Comparison of ENCODE assay signal across 10 mouse cellular contexts in genomic region chr10:80270099-80270498, GRCm38 (mm10). TPM values are rescaled to one million over a fixed set of nuclear protein-coding genes. Genes with fewer than 3 reads are reported as not detected.
DNase-seq lines count a peak whose midpoint lies in the region; ATAC-seq and TF ChIP-seq lines count a peak whose summit lies in the region.
"Had no signal": no experiment of that assay in that cellular context is flagged by ENCODE, and none has a peak within 500 bp of the region (broad histone marks: within the 10 kb centered on the region; RNA-seq: fewer than 3 reads in every experiment).

No protein-coding gene starts in this region.

- no peak overlapping the region for H3K4me3 ChIP-seq in kidney, embryonic 15.5 days (replicated peaks)
- H3K4me3 ChIP-seq in kidney, embryonic 16.5 days (ENCODE audit: low read length), result no peak overlapping the region
- H3K4me3 ChIP-seq in embryonic facial prominence, embryonic 14.5 days (ENCODE audit: low read depth, low read length), result no peak overlapping the region
- no peak overlapping the region for H3K4me3 ChIP-seq in limb, embryonic 12.5 days (replicated peaks)
- H3K4me3 ChIP-seq in midbrain, postnatal 0 days (ENCODE audit: low read depth, low read length), result no peak overlapping the region
- no peak overlapping the region for H3K4me3 ChIP-seq in left cerebral cortex, adult 2 months

- 93% methylated on average over 2 of the region's 2 CpGs for WGBS in kidney, embryonic 15.5 days
- 87% methylated on average over 2 of the region's 2 CpGs for WGBS in kidney, embryonic 16.5 days
- 93% methylated on average over 2 of the region's 2 CpGs for WGBS in embryonic facial prominence, embryonic 14.5 days
- 93% methylated on average over 2 of the region's 2 CpGs for WGBS in limb, embryonic 12.5 days
- WGBS in midbrain, postnatal 0 days, result 96% methylated on average over 2 of the region's 2 CpGs

- H3K4me1 ChIP-seq in kidney, embryonic 15.5 days, result peaks cover 66% of the 10 kb centered on the region
- peaks cover 36% of the 10 kb centered on the region for H3K4me1 ChIP-seq in kidney, embryonic 16.5 days (ENCODE audit: insufficient read depth, low read length)
- peaks cover 26% of the 10 kb centered on the region for H3K4me1 ChIP-seq in embryonic facial prominence, embryonic 14.5 days (ENCODE audit: control insufficient read depth, insufficient read depth, low read length)
- H3K4me1 ChIP-seq in limb, embryonic 12.5 days (replicated peaks), result peaks cover 43% of the 10 kb centered on the region
- H3K4me1 ChIP-seq in midbrain, postnatal 0 days (ENCODE audit: insufficient read depth, low read length), result peaks cover 19% of the 10 kb centered on the region

- intact Hi-C loops in left cerebral cortex, adult 2 months (cut with DNase I), result no loop called here

- no peak for TF ChIP-seq CTCF in midbrain, postnatal 0 days (IDR thresholded peaks at IDR 0.05)
- no peak for TF ChIP-seq CTCF in left cerebral cortex, adult 2 months (IDR thresholded peaks at IDR 0.05)

- no peak overlapping the region for H3K9ac ChIP-seq in kidney, embryonic 15.5 days
- H3K9ac ChIP-seq in kidney, embryonic 16.5 days (replicated peaks; ENCODE audit: low read length), result no peak overlapping the region
- H3K9ac ChIP-seq in embryonic facial prominence, embryonic 14.5 days (ENCODE audit: low read depth, low read length), result peak overlapping the region; percentile 34; the same call in 1 of the 2 replicates
- H3K9ac ChIP-seq in limb, embryonic 12.5 days (replicated peaks), result 0 out of 2 replicates have a peak overlapping the region, but pooled peaks have one; percentile 5
- 0 out of 2 replicates have a peak overlapping the region, but pooled peaks have one; percentile 13 for H3K9ac ChIP-seq in midbrain, postnatal 0 days (replicated peaks; ENCODE audit: low read length, poor library complexity, severe bottlenecking)

- no peak overlapping the region for H3K4me2 ChIP-seq in kidney, embryonic 15.5 days
- no peak overlapping the region for H3K4me2 ChIP-seq in kidney, embryonic 16.5 days (replicated peaks; ENCODE audit: low read depth, low read length)
- H3K4me2 ChIP-seq in embryonic facial prominence, embryonic 14.5 days (ENCODE audit: low read depth, low read length), result no peak overlapping the region
- no peak overlapping the region for H3K4me2 ChIP-seq in limb, embryonic 12.5 days
- H3K4me2 ChIP-seq in midbrain, postnatal 0 days (ENCODE audit: low read depth, low read length, poor library complexity, severe bottlenecking), result no peak overlapping the region

- 0 out of 2 replicates have a peak overlapping the region, but pooled peaks have one; percentile 34 for H3K27ac ChIP-seq in kidney, embryonic 15.5 days
- no peak overlapping the region for H3K27ac ChIP-seq in kidney, embryonic 16.5 days (ENCODE audit: low read length)
- H3K27ac ChIP-seq in embryonic facial prominence, embryonic 14.5 days (replicated peaks; ENCODE audit: low read depth, low read length), result no peak overlapping the region
- no peak overlapping the region for H3K27ac ChIP-seq in limb, embryonic 12.5 days
- H3K27ac ChIP-seq in midbrain, postnatal 0 days (ENCODE audit: low read depth, low read length), result no peak overlapping the region
- no peak overlapping the region for H3K27ac ChIP-seq in left cerebral cortex, adult 2 months

- H3K36me3 ChIP-seq in kidney, embryonic 15.5 days, result peaks cover 66% of the 10 kb centered on the region
- peaks cover 19% of the 10 kb centered on the region for H3K36me3 ChIP-seq in kidney, embryonic 16.5 days (ENCODE audit: insufficient read depth, low read length)
- H3K36me3 ChIP-seq in embryonic facial prominence, embryonic 14.5 days (ENCODE audit: control insufficient read depth, insufficient read depth, low read length), result peaks cover 35% of the 10 kb centered on the region
- H3K36me3 ChIP-seq in limb, embryonic 12.5 days, result peaks cover 70% of the 10 kb centered on the region
- H3K36me3 ChIP-seq in midbrain, postnatal 0 days (ENCODE audit: insufficient read depth, low read length), result peaks cover 17% of the 10 kb centered on the region; the same call in 1 of the 2 replicates

- no peak for ATAC-seq in kidney, embryonic 15.5 days (replicated peaks; ENCODE audit: low FRiP score)
- ATAC-seq in kidney, embryonic 16.5 days (ENCODE audit: low FRiP score, low TSS enrichment), result no peak
- ATAC-seq in embryonic facial prominence, embryonic 14.5 days (ENCODE audit: low read depth), result no peak
- ATAC-seq in limb, embryonic 12.5 days (ENCODE audit: insufficient number of reproducible peaks, insufficient read depth, low FRiP score, low TSS enrichment, low read depth), result no peak
- no peak for ATAC-seq in midbrain, postnatal 0 days (ENCODE audit: low FRiP score)
- ATAC-seq: Patski had no signal

- DNase-seq in embryonic facial prominence, embryonic 14.5 days (ENCODE audit: low spot score), result no peak
- DNase-seq in midbrain, postnatal 0 days (ENCODE audit: low spot score), result no peak
- DNase-seq in cerebellum, postnatal 4 days (ENCODE audit: low spot score in 2 of 2), result no peak
- DNase-seq in left cerebral cortex, adult 2 months (ENCODE audit: extremely low spot score in 1 of 2, low spot score in 2 of 2), result no peak
- DNase-seq: embryo, embryonic 11 days; lung, adult 18-20 months had no signal

- H3K27me3 ChIP-seq in kidney, embryonic 15.5 days, result no peaks in the 10 kb centered on the region
- H3K27me3 ChIP-seq in kidney, embryonic 16.5 days (ENCODE audit: insufficient read depth, low read length), result no peaks in the 10 kb centered on the region
- H3K27me3 ChIP-seq in embryonic facial prominence, embryonic 14.5 days (replicated peaks; ENCODE audit: control insufficient read depth, insufficient read depth, low read length), result no peaks in the 10 kb centered on the region
- no peaks in the 10 kb centered on the region for H3K27me3 ChIP-seq in limb, embryonic 12.5 days
- no peaks in the 10 kb centered on the region for H3K27me3 ChIP-seq in midbrain, postnatal 0 days (ENCODE audit: insufficient read depth, low read length)
- H3K27me3 ChIP-seq: Patski had no signal

- H3K9me3 ChIP-seq in kidney, embryonic 15.5 days (replicated peaks), result no peaks in the 10 kb centered on the region
- H3K9me3 ChIP-seq in kidney, embryonic 16.5 days (ENCODE audit: low read length), result no peaks in the 10 kb centered on the region
- no peaks in the 10 kb centered on the region for H3K9me3 ChIP-seq in embryonic facial prominence, embryonic 14.5 days (ENCODE audit: control insufficient read depth, low read length)
- no peaks in the 10 kb centered on the region for H3K9me3 ChIP-seq in limb, embryonic 12.5 days
- no peaks in the 10 kb centered on the region for H3K9me3 ChIP-seq in midbrain, postnatal 0 days (ENCODE audit: low read length)

RNA-seq across cellular contexts. Expression of gene Dazap1, which starts 8.8 kb away (rescaled TPM):
- 56.3 and 58.5 TPM in 2 replicates for polyA plus RNA-seq in kidney, embryonic 15.5 days (2015; fragmentation: Nextera tagmentation; extraction: Ambion mirVana)
- 52.7 and 55.4 TPM in 2 replicates for polyA plus RNA-seq in kidney, embryonic 16.5 days (2015; fragmentation: Nextera tagmentation; extraction: Ambion mirVana)
- 42.3 and 43.5 TPM in 2 replicates for polyA plus RNA-seq in embryonic facial prominence, embryonic 14.5 days (2014; fragmentation: Nextera tagmentation; extraction: Ambion mirVana)
- polyA plus RNA-seq in limb, embryonic 12.5 days (2016; fragmentation: Nextera tagmentation; extraction: Ambion mirVana), result 69.1 and 71.0 TPM in 2 replicates
- 107 and 109 TPM in 2 replicates for total RNA-seq in midbrain, postnatal 0 days (2014; rRNA removed)
- 34.2 and 34.5 TPM in 2 replicates for polyA plus RNA-seq in midbrain, postnatal 0 days (2015; fragmentation: Nextera tagmentation; extraction: Ambion mirVana)
- total RNA-seq in left cerebral cortex, adult 2 months (2021), result 10 to 100 TPM; 87.4 to 90.3 TPM

RNA-seq across cellular contexts. Expression of gene Gamt, which starts 9.3 kb away (rescaled TPM):
- 34.2 and 37.0 TPM in 2 replicates for polyA plus RNA-seq in kidney, embryonic 15.5 days (2015; fragmentation: Nextera tagmentation; extraction: Ambion mirVana)
- polyA plus RNA-seq in kidney, embryonic 16.5 days (2015; fragmentation: Nextera tagmentation; extraction: Ambion mirVana), result 38.1 and 38.3 TPM in 2 replicates
- polyA plus RNA-seq in embryonic facial prominence, embryonic 14.5 days (2014; fragmentation: Nextera tagmentation; extraction: Ambion mirVana), result 124 and 139 TPM in 2 replicates
- 30.7 and 31.9 TPM in 2 replicates for polyA plus RNA-seq in limb, embryonic 12.5 days (2016; fragmentation: Nextera tagmentation; extraction: Ambion mirVana)
- 12.5 and 14.3 TPM in 2 replicates for total RNA-seq in midbrain, postnatal 0 days (2014; rRNA removed)
- polyA plus RNA-seq in midbrain, postnatal 0 days (2015; fragmentation: Nextera tagmentation; extraction: Ambion mirVana), result 16.8 and 19.6 TPM in 2 replicates
- total RNA-seq in left cerebral cortex, adult 2 months (2021), result 10 to 100 TPM; 16.6 to 23.3 TPM

RNA-seq across cellular contexts. Expression of gene Ndufs7, which starts 21.2 kb away (rescaled TPM):
- polyA plus RNA-seq in kidney, embryonic 15.5 days (2015; fragmentation: Nextera tagmentation; extraction: Ambion mirVana), result 376 and 387 TPM in 2 replicates
- 398 and 444 TPM in 2 replicates for polyA plus RNA-seq in kidney, embryonic 16.5 days (2015; fragmentation: Nextera tagmentation; extraction: Ambion mirVana)
- 360 and 370 TPM in 2 replicates for polyA plus RNA-seq in embryonic facial prominence, embryonic 14.5 days (2014; fragmentation: Nextera tagmentation; extraction: Ambion mirVana)
- 258 and 278 TPM in 2 replicates for polyA plus RNA-seq in limb, embryonic 12.5 days (2016; fragmentation: Nextera tagmentation; extraction: Ambion mirVana)
- total RNA-seq in midbrain, postnatal 0 days (2014; rRNA removed), result 193 and 201 TPM in 2 replicates
- polyA plus RNA-seq in midbrain, postnatal 0 days (2015; fragmentation: Nextera tagmentation; extraction: Ambion mirVana), result 358 and 388 TPM in 2 replicates
- total RNA-seq in left cerebral cortex, adult 2 months (2021), result 100 to 1,000 TPM; 194 to 206 TPM

RNA-seq across cellular contexts. Expression of gene Rps15, which starts 22.2 kb away (rescaled TPM):
- 1,002 and 1,019 TPM in 2 replicates for polyA plus RNA-seq in kidney, embryonic 15.5 days (2015; fragmentation: Nextera tagmentation; extraction: Ambion mirVana)
- polyA plus RNA-seq in kidney, embryonic 16.5 days (2015; fragmentation: Nextera tagmentation; extraction: Ambion mirVana), result 899 and 901 TPM in 2 replicates
- 1,047 and 1,145 TPM in 2 replicates for polyA plus RNA-seq in embryonic facial prominence, embryonic 14.5 days (2014; fragmentation: Nextera tagmentation; extraction: Ambion mirVana)
- polyA plus RNA-seq in limb, embryonic 12.5 days (2016; fragmentation: Nextera tagmentation; extraction: Ambion mirVana), result 926 and 930 TPM in 2 replicates
- total RNA-seq in midbrain, postnatal 0 days (2014; rRNA removed), result 971 and 1,162 TPM in 2 replicates
- polyA plus RNA-seq in midbrain, postnatal 0 days (2015; fragmentation: Nextera tagmentation; extraction: Ambion mirVana), result 633 and 645 TPM in 2 replicates
- total RNA-seq in left cerebral cortex, adult 2 months (2021), result 100 to 1,000 TPM; 816 to 913 TPM

RNA-seq across cellular contexts. Expression of gene Apc2, which starts 25.7 kb away (rescaled TPM):
- polyA plus RNA-seq in kidney, embryonic 15.5 days (2015; fragmentation: Nextera tagmentation; extraction: Ambion mirVana), result 1.6 and 2.4 TPM in 2 replicates
- 1.6 and 1.9 TPM in 2 replicates for polyA plus RNA-seq in kidney, embryonic 16.5 days (2015; fragmentation: Nextera tagmentation; extraction: Ambion mirVana)
- polyA plus RNA-seq in embryonic facial prominence, embryonic 14.5 days (2014; fragmentation: Nextera tagmentation; extraction: Ambion mirVana), result 6.2 and 7.4 TPM in 2 replicates
- 4.7 and 5.3 TPM in 2 replicates for polyA plus RNA-seq in limb, embryonic 12.5 days (2016; fragmentation: Nextera tagmentation; extraction: Ambion mirVana)
- 370 and 395 TPM in 2 replicates for total RNA-seq in midbrain, postnatal 0 days (2014; rRNA removed)
- polyA plus RNA-seq in midbrain, postnatal 0 days (2015; fragmentation: Nextera tagmentation; extraction: Ambion mirVana), result 95.3 and 110 TPM in 2 replicates
- total RNA-seq in left cerebral cortex, adult 2 months (2021), result 100 to 1,000 TPM; 111 to 113 TPM

Comparison
In these comparisons a context has a peak if more than half of its experiments do, and no peak if none do; other contexts are left out.
1. H3K9ac ChIP-seq: peak in embryonic facial prominence, embryonic 14.5 days (single experiment), limb, embryonic 12.5 days (single experiment) and midbrain, postnatal 0 days (single experiment); none in kidney, embryonic 15.5 days (single experiment) and kidney, embryonic 16.5 days (single experiment).